Mouse (Mus musculus) leukemia stem cell, adult 10-12 weeks (primary cell): ENCODE results near the gene Thoc5. TPM values are rescaled to one million over a fixed set of nuclear protein-coding genes. Genes with fewer than 3 reads are reported as not detected.

Source experiments
- polyA plus RNA-seq: library from polyadenylated mRNA; stranded (reverse); fragments of >175 nt; gene quantifications from 2 replicates; pipeline ENCODE4 v1.2.3, GENCODE M21; 2012; ENCODE audit warnings: low replicate concordance

Thoc5 gene
- 1.8 and 5.6 TPM in 2 replicates for polyA plus RNA-seq

GRCm38 (mm10) chr11:4894848-4895816 is at the start of gene Thoc5:
Thoc5 (plus strand) TSS chr11:4895320.

GRCm38 (mm10) chr11:4849258-4849943 is 45.7 kb upstream of the Thoc5 start, which contains the start of gene Nf2:
Nf2 (minus strand) TSS chr11:4849536.

GRCm38 (mm10) chr11:4873755-4874475 is 21.2 kb upstream of the Thoc5 start, which contains the start of gene Nipsnap1:
Nipsnap1 (plus strand) TSS chr11:4873951.

GRCm38 (mm10) chr11:4947813-4948174 is 52.7 kb downstream of the Thoc5 start, which contains the start of gene Nefh:
Nefh (minus strand) TSS chr11:4948064.

Other genes starting within 250 kb of the Thoc5 start
- gene Uqcr10, start 191.0 kb upstream of the Thoc5 start, polyA plus RNA-seq: 66.5 and 95.5 TPM in 2 replicates
- 52.4 and 98.8 TPM in 2 replicates for gene Zmat5, start 190.6 kb upstream of the Thoc5 start, polyA plus RNA-seq
- 0.13 TPM in 1 of 2 replicates, not detected in the other for gene Cabp7, start 148.5 kb upstream of the Thoc5 start, polyA plus RNA-seq
- gene Nf2, start 45.8 kb upstream of the Thoc5 start, polyA plus RNA-seq: 94.4 and 149 TPM in 2 replicates
- 0.70 and 6.5 TPM in 2 replicates for gene Nipsnap1, start 21.4 kb upstream of the Thoc5 start, polyA plus RNA-seq
- 1.9 and 2.2 TPM in 2 replicates for gene Nefh, start 52.7 kb downstream of the Thoc5 start, polyA plus RNA-seq
- 31.9 and 88.7 TPM in 2 replicates for gene Ap1b1, start 91.5 kb downstream of the Thoc5 start, polyA plus RNA-seq
- 0.27 and 0.33 TPM in 2 replicates for gene Rasl10a, start 162.8 kb downstream of the Thoc5 start, polyA plus RNA-seq
- gene Gas2l1, start 170.0 kb downstream of the Thoc5 start, polyA plus RNA-seq: 86.0 and 97.3 TPM in 2 replicates
- gene Rhbdd3, start 203.6 kb downstream of the Thoc5 start, polyA plus RNA-seq: 36.1 and 48.5 TPM in 2 replicates
- gene Ewsr1, start 203.9 kb downstream of the Thoc5 start, polyA plus RNA-seq: 388 and 749 TPM in 2 replicates